Mouse (Mus musculus) bone marrow macrophage, adult 2 months (primary cell): ENCODE measurements at regions not wholly inside any gene's neighbourhood (a gene's known extent, or its start where the extent isn't known, plus 50 kb on each side); places are given as distances from the start of the nearest gene placed in this dataset.

Source experiments
- CTCF ChIP-seq: IDR thresholded peaks from 2 replicates; pipeline ENCODE4 v1.5.1; 2012; ENCODE audit warnings: low read depth, mild to moderate bottlenecking, low read length, moderate library complexity
- POLR2A ChIP-seq: IDR thresholded peaks from 2 replicates; pipeline ENCODE4 v1.6.1; 2012; ENCODE audit warnings: mild to moderate bottlenecking, low read depth, low read length, borderline replicate concordance

DNA sequence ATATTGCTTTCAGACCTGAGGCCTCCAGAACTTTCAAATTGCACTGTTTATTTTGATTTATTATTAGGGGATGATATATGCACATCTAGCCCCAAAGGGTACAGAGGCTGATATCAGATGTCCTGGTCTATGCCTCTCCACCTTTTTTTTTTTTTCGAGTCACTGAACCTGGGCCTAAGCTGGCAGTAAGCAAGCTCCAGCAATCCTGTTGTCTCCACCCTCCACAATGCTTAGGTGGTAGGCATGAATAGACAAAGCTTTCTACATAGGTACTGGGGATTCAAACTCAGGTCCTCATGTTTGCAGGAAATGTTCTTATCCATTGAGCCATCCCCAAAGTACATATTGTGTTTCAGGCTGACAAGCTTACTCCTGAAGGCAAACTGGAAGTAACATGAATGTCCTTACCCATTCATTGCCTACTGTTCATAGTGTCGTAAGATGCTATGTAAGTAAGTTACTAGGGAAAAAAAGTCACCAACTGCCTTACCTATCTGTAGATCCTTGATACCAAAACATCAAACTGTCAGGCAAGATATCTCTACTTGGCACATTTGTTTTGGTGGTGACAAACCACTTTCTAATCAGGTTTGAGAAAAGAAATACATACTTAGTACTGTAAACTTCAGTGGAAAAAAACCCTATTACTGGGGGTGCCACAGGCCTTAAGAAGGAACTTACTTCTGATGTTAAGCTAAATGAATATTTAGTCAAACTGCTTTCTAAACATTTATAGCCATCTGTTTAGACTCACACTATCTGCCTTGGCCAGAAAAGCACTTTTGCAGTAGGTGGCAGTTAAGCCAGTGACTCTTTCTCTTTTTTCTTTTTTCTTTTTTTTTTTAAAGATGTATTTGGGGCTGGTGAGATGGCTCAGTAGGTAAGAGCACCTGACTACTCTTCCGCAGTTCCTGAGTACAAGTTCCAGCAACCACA, 85.8 kb upstream of the Tbl1x start:
- TF ChIP-seq CTCF (no peak), POLR2A (no peak)
